Mouse (Mus musculus) CH12.LX (cell line): ENCODE results near the gene Serpinf1. TPM values are rescaled to one million over a fixed set of nuclear protein-coding genes. Genes with fewer than 3 reads are reported as not detected.

Experiments
- DNase-seq: peaks from one replicate; pipeline ENCODE4 v3.0.0-alpha.2; 2013; ENCODE audit errors: extremely low read depth
- H3K27ac ChIP-seq: 2 replicates; pipeline ENCODE4 v1.5.1; 2012; ENCODE audit warnings: low read depth, mild to moderate bottlenecking, control low read depth, moderate library complexity; ENCODE audit not compliant: insufficient read depth
- H3K27me3 ChIP-seq: replicated peaks from 2 replicates; pipeline ENCODE3; 2012; ENCODE audit warnings: inconsistent platforms
- H3K36me3 ChIP-seq, 2 experiments: replicated peaks in 1 of 2; 2 replicates each; pipeline versions ENCODE3 to v1.6.1; 2012; ENCODE audit warnings: inconsistent platforms in 1 of 2, low read length in 1 of 2, mild to moderate bottlenecking in 1 of 2, mixed read lengths in 1 of 2, moderate library complexity in 1 of 2; ENCODE audit not compliant: control insufficient read depth in 1 of 2, insufficient read depth in 1 of 2
- H3K4me1 ChIP-seq, 2 experiments: 2 replicates each; pipeline ENCODE4 v1.6.1; 2012; ENCODE audit warnings: inconsistent platforms in 1 of 2, moderate library complexity in 1 of 2; ENCODE audit not compliant: insufficient read depth in 2 of 2, control insufficient read depth in 1 of 2
- H3K4me2 ChIP-seq: 2 replicates; pipeline ENCODE4 v1.6.1; 2012; ENCODE audit warnings: low read depth, mild to moderate bottlenecking, control low read depth; ENCODE audit not compliant: poor library complexity, insufficient read depth, severe bottlenecking
- H3K4me3 ChIP-seq, 3 experiments: fragments of 150-350 bp in 1 of 3; sonication (generic) in 1 of 3; replicated peaks in 1 of 3; 2 replicates each; pipeline versions ENCODE3 to v1.5.1; 2011 to 2012; ENCODE audit warnings: low read depth in 2 of 3, low read length in 2 of 3, mild to moderate bottlenecking in 2 of 3, moderate library complexity in 2 of 3, control low read depth in 1 of 3, improper control_type of control experiment in 1 of 3, inconsistent platforms in 1 of 3, mixed read lengths in 1 of 3; ENCODE audit not compliant: poor library complexity in 1 of 3
- H3K79me2 ChIP-seq: replicated peaks from 2 replicates; pipeline ENCODE4 v1.6.1; 2012; ENCODE audit warnings: mild to moderate bottlenecking, moderate library complexity; ENCODE audit not compliant: control insufficient read depth, poor library complexity, insufficient read depth, severe bottlenecking; ENCODE audit errors: extremely low read depth
- H3K9ac ChIP-seq: 2 replicates; pipeline ENCODE4 v1.6.1; 2012; ENCODE audit warnings: low read depth, mild to moderate bottlenecking, control low read depth, moderate library complexity; ENCODE audit not compliant: insufficient read depth
- H3K9me3 ChIP-seq: replicated peaks from 2 replicates; pipeline ENCODE3; 2012; ENCODE audit warnings: low read length, inconsistent platforms, mixed read lengths
- CHD1 ChIP-seq: IDR thresholded peaks from 2 replicates; pipeline ENCODE4 v1.6.1; 2012; ENCODE audit warnings: low read depth, low read length, improper control_type of control experiment, inconsistent platforms
- CHD2 ChIP-seq: IDR thresholded peaks from 2 replicates; pipeline ENCODE4 v1.6.1; 2011; ENCODE audit warnings: low read length, improper control_type of control experiment
- ELF1 ChIP-seq: IDR thresholded peaks from 2 replicates; pipeline ENCODE4 v1.6.1; 2014; ENCODE audit warnings: low read depth, mild to moderate bottlenecking, inconsistent platforms, low read length, improper control_type of control experiment
- ETS1 ChIP-seq: conservative IDR thresholded peaks from 2 replicates; pipeline ENCODE4 v1.6.1; 2012; ENCODE audit warnings: low read depth, mild to moderate bottlenecking, inconsistent platforms, low read length, improper control_type of control experiment, moderate library complexity
- HCFC1 ChIP-seq: IDR thresholded peaks from 2 replicates; pipeline ENCODE4 v1.6.1; 2012; ENCODE audit warnings: low read depth, mild to moderate bottlenecking, inconsistent platforms, low read length, improper control_type of control experiment
- JUN ChIP-seq: IDR thresholded peaks from 2 replicates; pipeline ENCODE4 v1.6.1; 2011; ENCODE audit warnings: low read depth, mild to moderate bottlenecking, low read length, improper control_type of control experiment, moderate library complexity; ENCODE audit not compliant: insufficient read depth
- JUND ChIP-seq: conservative IDR thresholded peaks from 2 replicates; pipeline ENCODE4 v1.6.1; 2011; ENCODE audit warnings: low read depth, low read length, improper control_type of control experiment
- MAFK ChIP-seq: IDR thresholded peaks from 2 replicates; pipeline ENCODE4 v1.6.1; 2011; ENCODE audit warnings: low read length, improper control_type of control experiment; ENCODE audit not compliant: insufficient replicate concordance
- MAZ ChIP-seq: IDR thresholded peaks from 2 replicates; pipeline ENCODE4 v1.6.1; 2012; ENCODE audit warnings: low read depth, mild to moderate bottlenecking, inconsistent platforms, low read length, improper control_type of control experiment, moderate library complexity
- MEF2A ChIP-seq: IDR thresholded peaks from 2 replicates; pipeline ENCODE4 v1.6.1; 2014; ENCODE audit warnings: low read depth, mild to moderate bottlenecking, inconsistent platforms, low read length, improper control_type of control experiment, borderline replicate concordance
- MXI1 ChIP-seq: IDR thresholded peaks from 2 replicates; pipeline ENCODE4 v1.6.1; 2011; ENCODE audit warnings: mild to moderate bottlenecking, low read depth, low read length, improper control_type of control experiment
- RAD21 ChIP-seq: IDR thresholded peaks from 2 replicates; pipeline ENCODE4 v1.6.1; 2011; ENCODE audit warnings: low read depth, mild to moderate bottlenecking, low read length, improper control_type of control experiment, moderate library complexity
- RCOR1 ChIP-seq: conservative IDR thresholded peaks from 2 replicates; pipeline ENCODE4 v1.6.1; 2012; ENCODE audit warnings: low read depth, mild to moderate bottlenecking, inconsistent platforms, low read length, improper control_type of control experiment
- TBP ChIP-seq: conservative IDR thresholded peaks from 2 replicates; pipeline ENCODE4 v1.6.1; 2011; ENCODE audit warnings: low read depth, low read length, improper control_type of control experiment
- TCF12 ChIP-seq: IDR thresholded peaks from 2 replicates; pipeline ENCODE4 v1.6.1; 2014; ENCODE audit warnings: low read depth, mild to moderate bottlenecking, inconsistent platforms, low read length, improper control_type of control experiment
- ZMIZ1 ChIP-seq: IDR thresholded peaks from 2 replicates; pipeline ENCODE4 v1.6.1; 2012; ENCODE audit warnings: low read depth, mild to moderate bottlenecking, inconsistent platforms, low read length, improper control_type of control experiment
- dilution Hi-C: fragments of 300-500 bp; cut with MboI; formaldehyde crosslinking; loops from 2 replicates; pipeline ENCODE4 v1.14.3; 2020; ENCODE audit warnings: low sequenced_read_pairs; ENCODE audit not compliant: extremely low pct_unique_long_range_greater_than_20kb, extremely low pct_ligation_motif_present
- in situ Hi-C: fragments of 300-500 bp; cut with MboI; formaldehyde crosslinking; loops from 3 replicates; pipeline ENCODE4 v1.14.3; 2019; ENCODE audit warnings: low sequenced_read_pairs, low pct_ligation_motif_present, low pct_unique_long_range_greater_than_20kb, mixed read lengths
- polyA plus RNA-seq: library from polyadenylated mRNA; unstranded; fragments of >175 nt; gene quantifications from 2 replicates; pipeline ENCODE4 v1.2.1, GENCODE M21; 2012; ENCODE audit warnings: low read depth; ENCODE audit not compliant: insufficient read length
- total RNA-seq, 2 experiments: library from RNA; depleted of rRNA; stranded (reverse); fragments of 300-350 nt in 1 of 2; fragments of >200 nt in 1 of 2; gene quantifications; 2 replicates each; pipeline ENCODE4 v1.2.3; 2012 to 2014

Gene Serpinf1
- total and polyA plus RNA-seq, 3 experiments = 26.0 to 131 (median 56.5) TPM

GRCm38 (mm10) chr11:75443711-75444110, 21.2 kb upstream of the Serpinf1 start:
- H3K79me2 ChIP-seq = no peaks in the 10 kb centered on the region
- no peak overlapping the region for H3K9ac ChIP-seq
- H3K9me3 ChIP-seq = no peaks in the 10 kb centered on the region
- H3K27ac ChIP-seq = no peak overlapping the region
- DNase-seq = no peak
- dilution Hi-C loops = no loop called here
- no peak overlapping the region for H3K4me3 ChIP-seq
- in situ Hi-C loops = no loop called here
- peaks cover 55 to 80% of the 10 kb centered on the region in 2 experiments for H3K36me3 ChIP-seq
- no peaks in the 10 kb centered on the region for H3K27me3 ChIP-seq
- peaks cover 8 to 18% of the 10 kb centered on the region in 2 experiments; a peak in 3 of 4 replicates for H3K4me1 ChIP-seq
- H3K4me2 ChIP-seq = no peak overlapping the region
- no peak for TF ChIP-seq ETS1
- TF ChIP-seq ELF1 = no peak
- TF ChIP-seq CHD2 = no peak
- TF ChIP-seq MEF2A = no peak

DNA sequence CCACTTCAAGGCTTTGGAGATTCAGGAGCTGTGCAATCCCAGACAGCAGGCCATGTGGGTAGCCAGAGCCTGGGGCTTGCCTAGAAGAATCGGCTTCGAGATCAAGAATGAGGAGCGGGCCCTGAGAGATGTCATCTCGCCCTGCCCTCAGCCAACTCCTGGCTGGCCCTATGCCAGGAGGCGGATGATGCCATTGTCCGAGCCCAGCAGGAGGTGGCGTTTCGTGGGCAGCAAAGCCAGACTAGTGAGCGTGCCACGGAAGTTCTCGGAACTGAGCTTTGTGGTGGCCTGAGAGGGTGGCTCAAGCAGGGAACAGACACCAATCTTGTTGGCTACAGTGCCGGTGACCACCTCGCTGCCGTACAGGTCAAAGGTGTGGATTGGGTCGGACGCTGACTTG, 19.1 kb upstream of the Serpinf1 start:
- Histone ChIP-seq H3K79me2 (no peaks in the 10 kb centered on the region), H3K4me2 (no peak overlapping the region), H3K27ac (no peak overlapping the region), H3K9ac (no peak overlapping the region), H3K4me3 (no peak overlapping the region), H3K4me1 (peaks cover 8 to 13% of the 10 kb centered on the region in 2 experiments; a peak in 3 of 4 replicates), H3K36me3 (peaks cover 38 to 59% of the 10 kb centered on the region in 2 experiments), H3K9me3 (no peaks in the 10 kb centered on the region), H3K27me3 (no peaks in the 10 kb centered on the region)
- dilution Hi-C loops = no loop called here
- DNase-seq = no peak
- in situ Hi-C loops = no loop called here
- TF ChIP-seq RAD21 (no peak), MAFK (no peak), CHD1 (no peak), ETS1 (no peak), RCOR1 (no peak), JUND (no peak), JUN (no peak), TBP (no peak), TCF12 (no peak), MAZ (no peak), MEF2A (no peak), HCFC1 (no peak), ZMIZ1 (no peak), MXI1 (no peak)
